Mouse (Mus musculus) liver, adult 2 months (tissue): ENCODE measurements at regions not wholly inside any gene's neighbourhood (a gene's known extent, or its start where the extent isn't known, plus 50 kb on each side); places are given as distances from the start of the nearest gene placed in this dataset.

Source experiments
- CTCF ChIP-seq: fragments of 200-500 bp; IDR thresholded peaks from 2 replicates; pipeline ENCODE4 v1.5.1; 2011; ENCODE audit warnings: low read depth, low read length, control low read depth
- POLR2A ChIP-seq: fragments of 200-500 bp; IDR thresholded peaks from 2 replicates; pipeline ENCODE4 v1.6.1; 2011; ENCODE audit warnings: low read length, control low read depth; ENCODE audit not compliant: insufficient read depth; ENCODE audit errors: extremely low read depth

DNA sequence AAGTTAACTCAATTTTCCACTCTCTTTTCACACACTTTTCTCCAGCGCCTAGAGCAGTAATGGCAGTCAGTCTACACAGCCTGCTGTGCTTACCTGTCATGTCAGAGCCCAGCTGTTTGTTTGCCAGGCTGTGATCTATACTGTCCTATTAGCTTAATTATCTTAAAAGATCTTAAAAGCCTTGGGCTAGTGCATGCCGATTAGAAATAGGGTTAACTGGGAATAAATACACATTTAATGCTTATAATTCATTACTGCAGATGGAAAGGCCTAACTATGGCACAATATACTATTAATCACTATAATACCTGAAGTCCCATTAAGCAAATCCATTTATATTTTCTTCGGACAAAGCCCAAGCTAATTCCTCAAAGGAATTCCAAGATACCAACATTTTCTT, 523.6 kb upstream of the Adamts16 start:
- TF ChIP-seq CTCF (no peak), POLR2A (no peak)
